Mouse (Mus musculus) heart, adult 8-10 months (tissue): ENCODE measurements around the gene Dnase2b. TPM values are rescaled to one million over a fixed set of nuclear protein-coding genes. Genes with fewer than 3 reads are reported as not detected.

Source experiments
- DNase-seq: peaks from one replicate; pipeline ENCODE4 v3.0.0; 2022; ENCODE audit warnings: low spot score
- total RNA-seq, 4 experiments: library from RNA; stranded (reverse); gene quantifications; 2 replicates each; pipeline ENCODE4 v1.2.4; 2022

Gene Dnase2b
- total RNA-seq, 4 experiments from 2014 or later = not detected

DNA sequence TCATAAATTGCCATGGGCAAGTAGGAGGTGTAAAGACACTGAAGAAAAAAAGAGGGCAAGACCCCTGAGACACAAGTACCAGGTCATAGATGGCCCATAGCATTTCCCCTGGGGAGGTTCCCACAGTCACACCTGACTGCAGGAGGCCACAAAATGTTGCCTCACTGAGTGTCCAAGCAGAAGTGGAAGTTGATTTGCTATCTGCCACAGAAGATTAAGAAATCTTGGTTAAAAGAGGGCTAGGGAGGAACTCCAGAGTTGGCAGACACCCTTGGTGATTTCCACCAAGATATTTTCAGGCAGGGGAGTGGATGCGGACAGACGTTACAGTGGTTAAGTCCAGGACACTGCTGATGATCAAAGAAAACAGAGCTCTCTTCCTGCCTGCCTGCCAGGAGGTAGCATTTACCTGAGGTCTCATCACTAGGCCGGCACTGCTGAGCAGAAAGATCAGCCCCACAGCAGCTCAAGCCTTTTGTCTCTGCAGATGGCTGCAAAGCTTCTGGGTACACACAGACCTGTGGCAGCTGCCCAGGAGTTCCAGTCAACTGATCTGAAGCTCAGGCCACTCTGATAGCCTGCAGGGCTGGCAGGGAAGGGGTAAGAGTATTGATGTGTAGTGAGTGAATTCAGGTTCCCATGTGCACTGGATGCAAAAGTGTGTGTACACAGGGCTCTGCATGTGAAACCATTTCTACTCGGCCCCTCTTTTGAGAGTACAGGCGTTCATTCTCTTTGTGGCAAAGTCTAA lies 1.3 kb upstream of the Dnase2b start:
- DNase-seq = no peak

- peak; percentile 31 for DNase-seq
Measured at GRCm38 (mm10) chr3:146611821-146612220, 3.6 kb downstream of the Dnase2b start.

GRCm38 (mm10) chr3:146611261-146611660 lies 4.1 kb downstream of the Dnase2b start:
- DNase-seq = no peak

GRCm38 (mm10) chr3:146610322-146610721 lies 5.1 kb downstream of the Dnase2b start:
- DNase-seq = no peak

DNA sequence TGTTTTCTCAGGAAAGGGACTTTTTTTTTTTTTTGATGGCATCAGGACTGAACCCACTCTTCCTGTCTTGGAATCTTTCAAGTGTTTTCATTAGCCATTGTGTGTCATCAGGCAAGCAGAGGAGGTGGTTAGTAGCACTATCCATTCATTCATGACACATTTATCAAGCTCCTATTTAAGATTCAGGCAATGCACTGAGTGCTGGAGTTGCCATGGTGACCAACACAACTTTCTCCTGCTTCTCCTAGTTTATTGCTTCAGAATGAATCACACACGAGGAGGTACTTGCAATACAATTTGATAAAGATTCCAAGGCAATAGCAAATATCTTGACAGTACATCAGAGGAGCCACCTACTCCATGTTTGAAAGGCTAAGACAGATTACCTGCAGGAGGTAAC lies 8.0 kb downstream of the Dnase2b start:
- no peak for DNase-seq

- DNase-seq = no peak
Measured at GRCm38 (mm10) chr3:146604647-146605046, 10.7 kb downstream of the Dnase2b start.

GRCm38 (mm10) chr3:146602531-146602930 lies 12.9 kb downstream of the Dnase2b start:
- no peak for DNase-seq

DNA sequence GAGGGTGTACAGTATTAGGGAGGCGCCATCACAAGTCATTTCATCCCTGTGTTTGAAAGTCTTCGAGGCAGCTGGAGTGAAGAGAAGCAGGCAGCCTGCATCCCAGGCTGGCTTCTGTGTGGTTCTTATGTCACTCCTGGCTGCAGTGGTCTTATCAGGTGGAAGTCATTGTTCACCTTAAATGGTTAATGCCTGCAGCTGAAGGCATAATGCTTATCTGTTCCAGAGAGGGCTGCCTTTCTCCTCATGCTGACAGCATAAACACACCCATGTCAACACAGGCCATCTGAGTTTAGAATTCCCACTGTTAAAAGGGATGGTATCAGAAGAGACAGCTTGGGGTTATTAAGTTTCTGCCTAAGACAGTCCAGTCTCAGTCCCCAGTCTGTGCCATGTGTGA lies 14.2 kb downstream of the Dnase2b start:
- DNase-seq = no peak

DNA sequence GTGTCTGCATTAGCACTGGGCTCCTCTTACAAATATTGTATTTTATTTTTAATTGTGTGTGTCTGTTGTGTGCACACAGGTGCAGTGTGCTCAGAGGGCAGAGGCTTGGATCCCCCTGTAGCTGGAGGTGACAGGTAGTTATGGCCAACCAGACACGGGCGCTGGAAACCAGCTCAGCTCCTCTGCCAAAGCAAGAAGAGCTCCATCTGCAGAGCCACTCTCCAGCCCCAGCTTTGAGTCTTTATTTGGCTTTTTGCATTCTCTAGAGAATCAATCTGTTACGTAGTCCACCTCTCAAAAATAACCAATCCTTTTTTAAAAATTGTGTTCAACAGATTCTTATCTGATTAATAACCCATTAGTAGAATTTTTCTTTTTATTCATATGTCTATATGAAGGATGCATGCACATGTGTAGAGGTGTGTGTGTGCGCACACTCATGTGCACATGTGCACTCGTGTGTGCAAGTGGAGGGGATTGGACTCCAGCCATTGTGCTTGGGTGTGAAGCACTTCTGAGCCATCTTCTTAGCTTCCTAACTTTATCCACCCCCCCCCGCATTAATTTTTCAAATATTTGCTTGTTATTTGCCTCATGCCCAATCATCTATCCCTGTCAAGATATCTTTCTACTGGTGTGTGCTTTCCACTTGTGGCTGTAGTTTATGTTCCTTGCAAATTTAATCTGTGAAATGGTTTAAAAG lies 16.0 kb downstream of the Dnase2b start:
- DNase-seq = no peak

DNA sequence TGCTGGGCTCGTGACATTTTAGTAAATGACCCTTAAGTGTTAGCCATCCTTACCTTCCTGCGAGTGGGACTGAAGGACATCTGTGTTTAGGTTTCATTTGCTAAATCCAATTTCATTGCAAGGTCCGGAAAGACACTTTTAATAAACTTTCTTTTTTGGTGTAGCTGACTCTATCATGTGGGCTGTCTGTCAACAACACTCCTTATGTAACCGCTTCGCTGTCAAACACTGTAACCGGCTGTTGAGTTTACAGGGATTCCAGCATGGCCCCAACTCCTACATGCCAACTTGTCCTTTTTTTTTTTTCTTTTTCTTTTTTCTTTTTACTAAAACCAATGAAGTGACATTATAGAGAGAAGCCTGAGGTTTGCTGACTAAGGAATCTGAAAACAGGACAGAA lies 17.0 kb downstream of the Dnase2b start:
- DNase-seq = no peak

GRCm38 (mm10) chr3:146596864-146597263 lies 18.5 kb downstream of the Dnase2b start:
- DNase-seq = no peak

DNA sequence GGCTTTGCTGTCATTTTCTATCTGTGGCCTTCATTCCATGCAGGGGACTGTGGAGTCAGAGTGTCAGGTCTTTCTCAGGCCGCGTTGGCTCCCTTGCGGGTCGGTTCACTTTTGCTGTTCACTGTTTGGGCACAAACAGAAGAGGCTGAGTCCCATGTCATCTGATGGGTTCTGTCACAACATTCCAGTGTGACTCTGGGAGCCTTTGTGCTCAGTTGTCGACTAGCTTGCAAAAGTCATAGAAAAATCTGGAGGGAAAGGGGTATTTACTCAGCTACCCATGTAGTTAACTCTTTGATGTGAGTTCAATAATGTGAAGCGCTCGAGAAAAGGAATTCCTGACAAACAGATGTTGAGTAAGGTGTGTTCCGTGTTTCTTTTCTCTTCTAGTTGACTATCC lies 19.0 kb downstream of the Dnase2b start:
- DNase-seq = no peak

DNA sequence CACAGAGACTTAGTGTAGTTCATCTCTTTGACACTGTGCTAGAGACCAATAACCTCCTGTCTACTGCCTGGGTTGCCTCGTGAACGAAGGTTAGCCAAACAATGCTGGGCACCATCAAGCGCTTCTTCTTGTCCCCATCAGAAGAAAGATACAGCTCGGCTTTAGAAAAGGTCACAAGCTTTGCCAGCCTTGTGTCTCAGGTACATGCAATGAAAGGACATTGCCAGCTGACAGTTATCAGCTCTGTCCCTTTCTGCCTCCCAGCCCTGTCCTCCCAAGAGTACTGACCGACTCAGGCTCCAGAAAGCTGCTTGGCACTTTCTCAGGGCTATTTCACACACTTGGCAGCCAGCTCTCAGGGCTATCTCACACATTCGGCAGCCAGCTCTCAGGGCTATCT lies 20.0 kb downstream of the Dnase2b start:
- DNase-seq = no peak

GRCm38 (mm10) chr3:146591601-146592000 lies 23.8 kb downstream of the Dnase2b start:
- DNase-seq = no peak

- no peak for DNase-seq
Measured at GRCm38 (mm10) chr3:146591159-146591558, 24.2 kb downstream of the Dnase2b start.

DNA sequence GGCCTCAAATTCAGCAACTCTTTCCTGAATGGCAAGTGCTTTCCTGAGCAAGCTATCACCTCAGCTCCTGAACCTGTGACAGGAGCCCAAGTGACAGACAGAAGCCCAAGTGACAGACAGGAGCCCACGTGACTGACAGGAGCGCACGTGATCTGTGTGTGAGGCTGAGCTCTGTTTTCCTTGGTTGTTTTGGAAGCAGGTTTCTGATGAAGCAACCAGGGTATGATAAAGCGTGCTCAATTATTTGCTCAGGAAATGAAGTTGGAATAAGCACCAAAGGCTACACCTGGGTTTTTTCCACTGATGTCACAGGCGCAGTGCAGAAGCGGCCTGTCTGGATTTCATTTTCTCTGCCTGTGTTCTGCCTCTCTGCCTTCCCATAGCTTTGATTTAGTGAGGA lies 25.9 kb downstream of the Dnase2b start:
- DNase-seq = no peak

- DNase-seq = no peak
Measured at GRCm38 (mm10) chr3:146586616-146587015, 28.8 kb downstream of the Dnase2b start.

GRCm38 (mm10) chr3:146583908-146584307 lies 31.5 kb downstream of the Dnase2b start:
- no peak for DNase-seq

GRCm38 (mm10) chr3:146583478-146583877 lies 31.9 kb downstream of the Dnase2b start:
- DNase-seq = no peak

DNA sequence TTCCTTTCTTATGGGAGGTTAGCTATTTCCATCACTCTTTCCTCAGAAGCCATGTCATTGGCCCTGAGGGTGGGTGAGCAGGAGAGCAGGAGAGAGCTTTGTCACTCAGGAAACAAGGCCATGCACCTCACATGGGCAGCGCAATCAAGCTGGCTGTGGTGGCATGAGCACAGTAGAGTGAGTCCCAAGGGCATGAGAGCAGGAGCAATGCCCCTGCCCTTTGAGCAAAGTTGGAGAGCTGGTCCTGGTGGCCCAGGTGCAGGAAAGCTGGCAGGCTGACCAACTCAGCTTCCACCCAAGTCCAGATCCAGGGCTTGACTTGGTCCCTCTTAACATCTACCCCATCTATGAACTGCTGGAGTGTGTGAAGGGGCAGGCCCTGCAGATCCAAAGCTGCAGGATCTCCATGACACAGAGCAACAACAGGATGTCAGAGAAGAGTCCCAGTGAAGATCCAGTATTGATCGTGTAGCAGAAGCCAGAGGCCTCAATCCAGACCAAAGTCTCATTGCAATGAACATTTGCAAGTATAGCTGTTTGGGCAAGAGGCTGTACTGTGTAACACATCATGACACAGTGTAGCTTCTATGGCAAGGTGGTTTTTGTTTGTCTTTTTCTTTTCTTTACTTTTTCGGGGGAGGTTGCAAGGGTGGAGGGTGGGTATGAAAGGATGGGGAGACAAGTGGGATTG lies 35.2 kb downstream of the Dnase2b start:
- no peak for DNase-seq

DNA sequence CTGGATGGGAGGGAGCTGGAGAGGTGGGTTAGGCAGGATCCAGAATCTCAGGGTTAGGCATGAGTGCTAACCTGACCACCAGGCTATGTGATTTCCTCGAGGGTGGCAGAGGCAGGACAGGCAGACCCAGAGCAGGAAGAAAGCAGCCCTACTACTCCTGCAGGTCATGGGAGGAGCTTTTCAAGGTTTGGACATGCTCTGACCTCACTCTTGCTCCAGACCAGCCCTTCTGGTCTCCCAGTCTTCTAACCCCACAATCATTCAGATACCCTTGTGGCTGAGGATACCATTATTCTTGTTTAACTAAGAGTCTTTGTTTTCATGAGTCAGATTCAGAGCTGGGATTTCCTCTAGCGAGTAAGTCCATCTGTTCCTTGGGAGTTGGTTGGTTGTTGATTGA lies 37.8 kb downstream of the Dnase2b start:
- no peak for DNase-seq

GRCm38 (mm10) chr3:146571341-146571740 lies 44.1 kb downstream of the Dnase2b start:
- no peak for DNase-seq

DNA sequence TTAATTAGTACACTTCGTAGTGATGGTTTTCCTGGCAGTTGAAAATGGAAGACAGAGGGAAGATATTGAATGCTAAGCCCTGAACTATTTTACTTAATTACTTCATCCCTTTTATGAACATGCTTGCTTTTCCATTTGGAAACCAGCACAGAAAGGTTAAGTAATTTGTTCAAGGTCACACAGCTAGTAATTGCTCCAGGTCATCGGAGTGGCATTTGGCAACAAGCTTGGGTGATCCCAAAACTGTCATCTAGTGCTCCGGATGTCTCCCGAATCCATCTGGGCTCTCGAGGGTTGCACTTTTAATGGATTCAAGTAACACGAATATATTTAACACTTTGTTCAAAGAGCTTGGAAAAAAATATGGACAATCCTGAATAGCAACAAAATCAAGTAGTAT lies 44.5 kb downstream of the Dnase2b start:
- DNase-seq = no peak
